Mouse (Mus musculus): ENCODE measurements around the gene Gm10486.
"Not testable (repeated sequence)": the region's sequence is repeated elsewhere in the genome, so short reads cannot be mapped to it uniquely, and the experiment has no call there.

Gm10486 gene

DNA sequence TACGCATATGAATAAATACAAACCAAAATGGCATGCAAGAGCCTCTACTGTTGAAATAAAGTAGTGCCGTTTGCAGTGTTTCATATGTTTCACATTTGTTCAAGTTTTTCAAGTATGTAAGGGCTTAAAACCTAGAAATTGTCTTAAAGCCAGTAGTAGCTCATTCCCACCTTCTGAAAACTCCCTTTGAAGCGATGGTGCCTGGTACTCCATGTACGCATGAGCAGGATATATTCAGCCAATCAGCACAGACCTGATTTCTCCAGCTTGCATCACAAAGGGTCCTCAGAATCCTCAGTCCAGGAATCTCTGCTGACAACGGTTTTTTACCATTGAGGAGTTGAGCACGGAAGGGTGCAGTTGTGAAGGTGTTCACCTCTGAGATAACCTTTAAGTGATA, at the start of gene Gm10486:
Gene Gm10486, plus strand, starts transcription at position 301 of the 400 bp plus-strand sequence.
- not testable (repeated sequence) for DNase-seq (ENCODE audit: extremely low spot score, low read depth, low spot score)
